Mouse (Mus musculus) layer of hippocampus, adult 2 months (tissue): ENCODE results near the gene Ube3a. TPM values are rescaled to one million over a fixed set of nuclear protein-coding genes. Genes with fewer than 3 reads are reported as not detected.

ENCODE experiments used
- DNase-seq, 2 experiments: peaks; one replicate each; pipeline ENCODE4 v3.0.0; 2022; ENCODE audit warnings: low spot score in 2 of 2
- H3K27ac ChIP-seq: fragments of 200-600 bp; 2 replicates; pipeline ENCODE4 v1.8.1; 2022
- H3K4me3 ChIP-seq: fragments of 200-600 bp; 2 replicates; pipeline ENCODE4 v1.8.1; 2022; ENCODE audit warnings: mild to moderate bottlenecking
- CTCF ChIP-seq: fragments of 200-600 bp; conservative IDR thresholded peaks from 2 replicates; pipeline ENCODE4 v1.8.1; 2022; ENCODE audit warnings: antibody characterized with exemption, mild to moderate bottlenecking, moderate library complexity
- total RNA-seq, 2 experiments: library from RNA; stranded (reverse); gene quantifications; 2 replicates each; pipeline ENCODE4 v1.2.3; 2021

Ube3a gene
- total RNA-seq, 2 experiments from 2014 or later = 143 to 145 TPM

DNA sequence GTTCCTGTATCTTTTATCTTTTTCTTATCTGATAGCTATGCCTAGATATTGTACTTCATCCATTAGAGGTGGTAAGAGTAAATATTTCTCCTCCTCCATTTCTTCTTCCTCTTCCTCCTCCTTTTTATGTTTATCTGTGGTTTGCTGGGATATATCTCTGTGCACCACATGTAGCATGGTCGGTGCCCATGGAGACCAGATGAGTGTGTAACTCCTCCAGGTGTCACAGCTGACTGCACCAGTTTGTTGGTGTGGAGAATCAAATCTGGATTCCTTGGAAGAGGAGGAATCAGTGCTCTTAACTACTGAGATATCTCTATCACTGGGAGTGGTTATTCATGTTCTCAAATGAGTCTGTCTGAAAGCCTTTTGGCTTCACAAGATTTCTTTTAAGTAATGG, 37.0 kb downstream of the Ube3a start:
- DNase-seq = no peak
- TF ChIP-seq CTCF = no peak
- Histone ChIP-seq H3K27ac (no peak overlapping the region), H3K4me3 (no peak overlapping the region)

DNA sequence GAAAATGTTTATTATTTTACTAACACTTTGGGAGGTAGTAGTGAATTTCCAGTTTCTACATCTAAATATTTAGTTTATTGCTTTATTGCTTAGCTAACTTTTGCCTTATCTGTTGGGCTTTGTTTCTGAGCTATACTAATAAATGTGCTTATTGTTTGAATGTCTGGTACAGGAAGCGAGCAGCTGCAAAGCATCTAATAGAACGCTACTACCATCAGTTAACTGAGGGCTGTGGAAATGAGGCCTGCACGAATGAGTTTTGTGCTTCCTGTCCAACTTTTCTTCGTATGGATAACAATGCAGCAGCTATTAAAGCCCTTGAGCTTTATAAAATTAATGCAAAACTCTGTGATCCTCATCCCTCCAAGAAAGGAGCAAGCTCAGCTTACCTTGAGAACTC, 43.2 kb downstream of the Ube3a start:
- no peak for DNase-seq
- Histone ChIP-seq H3K27ac (no peak overlapping the region), H3K4me3 (no peak overlapping the region)
- TF ChIP-seq CTCF = no peak

GRCm38 (mm10) chr7:59312576-59312975, 84.0 kb downstream of the Ube3a start:
- no peak overlapping the region for H3K27ac ChIP-seq
- no peak for DNase-seq
- TF ChIP-seq CTCF = no peak
- no peak overlapping the region for H3K4me3 ChIP-seq

GRCm38 (mm10) chr7:59322759-59323158, 94.2 kb downstream of the Ube3a start:
- no peak for TF ChIP-seq CTCF
- Histone ChIP-seq H3K4me3 (no peak overlapping the region), H3K27ac (no peak overlapping the region)
- no peak for DNase-seq
